Mouse (Mus musculus): ENCODE measurements around the gene Aak1. TPM values are rescaled to one million over a fixed set of nuclear protein-coding genes. Genes with fewer than 3 reads are reported as not detected.

The Aak1 gene
- polyA plus RNA-seq, 1 experiment from 2014 or later: 2.2 TPM

DNA sequence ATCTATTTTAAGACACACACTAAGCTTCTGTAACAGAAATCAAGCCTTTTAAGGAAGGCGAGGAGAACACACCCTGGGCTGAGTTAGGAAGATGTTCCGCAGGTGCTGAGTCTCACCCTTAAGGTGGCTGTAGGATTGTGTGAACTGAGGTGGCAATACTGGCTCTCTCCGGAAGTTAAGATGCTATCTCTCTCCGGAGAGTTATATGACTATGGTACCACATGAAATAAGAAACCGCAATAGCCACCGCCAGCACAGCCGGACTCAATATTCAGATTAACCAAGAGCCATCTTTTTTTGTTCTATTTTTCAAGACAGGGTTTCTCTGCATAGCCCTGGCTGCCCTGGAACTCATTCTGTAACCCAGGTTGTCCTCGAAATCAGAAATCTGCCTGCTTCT is 1.5 kb upstream of the Aak1 start:
- Histone ChIP-seq H3K9me3 (ENCODE audit: low read length) (no peaks in the 10 kb centered on the region), H3K4me3 (ENCODE audit: low read depth, low read length) (no peak overlapping the region), H3K4me1 (ENCODE audit: insufficient read depth) (peaks cover 32% of the 10 kb centered on the region), H3K27ac (ENCODE audit: low read depth) (no peak overlapping the region), H3K36me3 (replicated peaks; ENCODE audit: insufficient read depth, low read length) (no peaks in the 10 kb centered on the region), H3K27me3 (ENCODE audit: insufficient read depth, low read length) (no peaks in the 10 kb centered on the region), H3K9ac (replicated peaks) (no peak overlapping the region), H3K4me2 (ENCODE audit: low read depth, low read length) (peak overlapping the region; percentile 99; the same call in 1 of the 2 replicates)
- no peak for DNase-seq
- WGBS (ENCODE audit: insufficient replicate concordance): 84% methylated on average over 8 of the region's 8 CpGs
- TF ChIP-seq CTCF (IDR thresholded peaks at IDR 0.05; ENCODE audit: low read depth): no peak
- TF ChIP-seq EP300 (IDR thresholded peaks at IDR 0.05; ENCODE audit: low read depth): no peak
- no peak for ATAC-seq

DNA sequence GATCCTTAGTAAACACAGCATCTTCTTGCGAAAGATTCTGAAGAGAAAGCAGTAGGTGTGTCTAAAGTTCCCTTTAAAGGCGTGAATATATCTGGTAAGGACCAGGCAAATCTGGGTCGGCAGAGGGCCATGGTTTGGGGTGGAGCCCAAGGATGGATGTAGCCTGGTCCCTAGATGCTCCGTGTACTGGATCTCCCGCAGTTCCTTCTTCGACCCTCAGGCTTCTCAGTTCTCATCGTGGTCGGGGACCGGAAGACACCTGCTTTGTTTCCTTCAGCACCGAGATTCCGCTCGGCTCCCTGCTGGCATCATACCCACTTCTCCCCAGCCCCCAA is 770 bp upstream of the Aak1 start:
- H3K9ac ChIP-seq (replicated peaks): peak overlapping the region; percentile 96
- peak overlapping the region; percentile 99 for H3K4me2 ChIP-seq (ENCODE audit: low read depth, low read length)
- no peak for DNase-seq
- TF ChIP-seq EP300 (IDR thresholded peaks at IDR 0.05; ENCODE audit: low read depth) (no peak), CTCF (IDR thresholded peaks at IDR 0.05; ENCODE audit: low read depth) (no peak)
- H3K27me3 ChIP-seq (ENCODE audit: insufficient read depth, low read length): no peaks in the 10 kb centered on the region
- peak; percentile 17 for ATAC-seq
- H3K27ac ChIP-seq (ENCODE audit: low read depth): peak overlapping the region; percentile 96
- H3K4me1 ChIP-seq (ENCODE audit: insufficient read depth): peaks cover 36% of the 10 kb centered on the region
- no peaks in the 10 kb centered on the region for H3K9me3 ChIP-seq (ENCODE audit: low read length)
- WGBS (ENCODE audit: insufficient replicate concordance): 1% methylated on average over 12 of the region's 12 CpGs
- peak overlapping the region; percentile 92 for H3K4me3 ChIP-seq (ENCODE audit: low read depth, low read length)
- no peaks in the 10 kb centered on the region for H3K36me3 ChIP-seq (replicated peaks; ENCODE audit: insufficient read depth, low read length)

DNA sequence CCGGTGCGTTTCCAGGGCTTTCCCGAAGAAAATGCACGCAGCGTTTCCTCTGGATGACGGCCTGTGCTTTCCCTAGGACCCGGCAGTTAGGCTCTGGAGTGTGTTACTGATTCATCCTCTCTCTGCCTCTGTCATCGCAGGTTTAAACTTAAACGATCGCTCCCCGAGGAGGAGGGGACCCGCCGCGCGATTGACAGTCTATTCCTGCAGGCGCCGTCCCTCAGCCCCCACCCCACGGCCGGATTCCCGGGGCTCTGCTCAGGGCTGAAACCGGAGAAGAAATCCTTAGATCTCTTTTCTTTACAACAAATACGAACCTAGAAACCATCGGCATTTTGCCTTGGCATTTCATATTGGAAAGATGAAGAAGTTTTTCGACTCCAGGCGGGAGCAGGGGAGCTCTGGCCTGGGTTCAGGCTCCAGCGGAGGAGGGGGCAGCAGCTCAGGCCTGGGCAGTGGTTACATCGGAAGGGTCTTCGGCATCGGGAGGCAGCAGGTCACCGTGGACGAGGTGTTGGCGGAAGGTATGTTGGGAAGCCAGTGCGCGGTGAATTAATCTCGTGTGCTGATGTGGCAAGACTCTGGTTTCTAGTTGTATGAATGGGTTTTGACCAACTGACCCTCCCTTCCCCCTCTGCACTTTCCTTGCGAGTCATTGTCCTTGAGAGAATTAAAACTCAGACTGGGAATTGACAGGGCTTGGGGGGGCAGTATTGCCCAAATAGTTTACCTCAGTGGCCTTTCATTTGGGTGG is 552 bp downstream of the Aak1 start:
- H3K9me3 ChIP-seq (ENCODE audit: low read length): no peaks in the 10 kb centered on the region
- peaks cover 38% of the 10 kb centered on the region for H3K4me1 ChIP-seq (ENCODE audit: insufficient read depth)
- peak overlapping the region; percentile 96 for H3K27ac ChIP-seq (ENCODE audit: low read depth)
- WGBS (ENCODE audit: insufficient replicate concordance): under 1% methylated on average over 36 of the region's 36 CpGs
- H3K9ac ChIP-seq (replicated peaks): peak overlapping the region; percentile 96
- TF ChIP-seq CTCF (IDR thresholded peaks at IDR 0.05; ENCODE audit: low read depth) (no peak), EP300 (IDR thresholded peaks at IDR 0.05; ENCODE audit: low read depth) (no peak)
- DNase-seq (peak; percentile 60), ATAC-seq (peak; percentile 51)
- 0 out of 2 replicates have a peak, but pooled peaks cover 3% of the 10 kb centered on the region for H3K36me3 ChIP-seq (replicated peaks; ENCODE audit: insufficient read depth, low read length)
- peak overlapping the region; percentile 99 for H3K4me2 ChIP-seq (ENCODE audit: low read depth, low read length)
- peak overlapping the region; percentile 92 for H3K4me3 ChIP-seq (ENCODE audit: low read depth, low read length)
- H3K27me3 ChIP-seq (ENCODE audit: insufficient read depth, low read length): no peaks in the 10 kb centered on the region

DNA sequence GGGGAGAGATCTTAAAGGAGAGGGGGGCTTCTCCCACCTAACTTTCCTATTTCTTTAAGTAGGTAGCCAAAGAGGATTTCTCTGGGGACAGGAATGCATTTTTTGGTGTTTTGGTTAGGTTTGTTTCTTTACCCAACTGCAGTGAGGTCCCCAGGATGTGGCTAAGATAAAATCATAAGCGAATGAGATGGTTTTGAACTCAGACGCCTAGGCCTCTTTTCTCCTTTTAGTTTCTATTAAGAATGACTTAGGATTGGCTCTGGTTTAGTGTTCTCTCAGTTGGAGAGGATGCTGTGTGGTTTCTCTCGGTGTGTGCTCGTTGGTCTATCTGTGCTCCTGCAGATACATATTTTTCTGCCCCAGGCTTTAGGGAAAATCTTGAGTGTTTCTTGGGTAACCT is 1.3 kb downstream of the Aak1 start:
- H3K27me3 ChIP-seq (ENCODE audit: insufficient read depth, low read length): no peaks in the 10 kb centered on the region
- H3K4me2 ChIP-seq (ENCODE audit: low read depth, low read length): peak overlapping the region; percentile 99
- H3K27ac ChIP-seq (ENCODE audit: low read depth): peak overlapping the region; percentile 96; the same call in 1 of the 2 replicates
- H3K9ac ChIP-seq (replicated peaks): peak overlapping the region; percentile 96
- ATAC-seq: no peak
- H3K4me1 ChIP-seq (ENCODE audit: insufficient read depth): peaks cover 38% of the 10 kb centered on the region
- no peak for DNase-seq
- TF ChIP-seq CTCF (IDR thresholded peaks at IDR 0.05; ENCODE audit: low read depth) (no peak), EP300 (IDR thresholded peaks at IDR 0.05; ENCODE audit: low read depth) (no peak)
- no peaks in the 10 kb centered on the region for H3K9me3 ChIP-seq (ENCODE audit: low read length)
- H3K4me3 ChIP-seq (ENCODE audit: low read depth, low read length): peak overlapping the region; percentile 92
- WGBS (ENCODE audit: insufficient replicate concordance): 15% methylated on average over 4 of the region's 4 CpGs
- H3K36me3 ChIP-seq (replicated peaks; ENCODE audit: insufficient read depth, low read length): 0 out of 2 replicates have a peak, but pooled peaks cover 5% of the 10 kb centered on the region

- DNase-seq: no peak
- no peaks in the 10 kb centered on the region for H3K27me3 ChIP-seq (ENCODE audit: insufficient read depth, low read length)
- peak overlapping the region; percentile 99 for H3K4me2 ChIP-seq (ENCODE audit: low read depth, low read length)
- 0 out of 2 replicates have a peak, but pooled peaks cover 5% of the 10 kb centered on the region for H3K36me3 ChIP-seq (replicated peaks; ENCODE audit: insufficient read depth, low read length)
- no peak for TF ChIP-seq EP300 (IDR thresholded peaks at IDR 0.05; ENCODE audit: low read depth)
- peak overlapping the region; percentile 92; the same call in 1 of the 2 replicates for H3K4me3 ChIP-seq (ENCODE audit: low read depth, low read length)
- peaks cover 38% of the 10 kb centered on the region for H3K4me1 ChIP-seq (ENCODE audit: insufficient read depth)
- H3K27ac ChIP-seq (ENCODE audit: low read depth): no peak overlapping the region
- H3K9me3 ChIP-seq (ENCODE audit: low read length): no peaks in the 10 kb centered on the region
- ATAC-seq: no peak
- H3K9ac ChIP-seq (replicated peaks): 0 out of 2 replicates have a peak overlapping the region, but pooled peaks have one; percentile 1
- WGBS (ENCODE audit: insufficient replicate concordance): 14% methylated on average over 1 of the region's 1 CpGs
Observed at GRCm38 (mm10) chr6:86851561-86851960, 2.2 kb downstream of the Aak1 start.

- DNase-seq (no peak), ATAC-seq (no peak)
- Histone ChIP-seq H3K27ac (ENCODE audit: low read depth) (no peak overlapping the region), H3K4me2 (ENCODE audit: low read depth, low read length) (no peak overlapping the region), H3K4me1 (ENCODE audit: insufficient read depth) (peaks cover 37% of the 10 kb centered on the region), H3K9me3 (ENCODE audit: low read length) (no peaks in the 10 kb centered on the region), H3K27me3 (ENCODE audit: insufficient read depth, low read length) (no peaks in the 10 kb centered on the region), H3K9ac (replicated peaks) (no peak overlapping the region), H3K36me3 (replicated peaks; ENCODE audit: insufficient read depth, low read length) (peaks cover 5% of the 10 kb centered on the region; the same call in 1 of the 2 replicates), H3K4me3 (ENCODE audit: low read depth, low read length) (no peak overlapping the region)
- TF ChIP-seq EP300 (IDR thresholded peaks at IDR 0.05; ENCODE audit: low read depth) (no peak), CTCF (IDR thresholded peaks at IDR 0.05; ENCODE audit: low read depth) (no peak)
- 78% methylated on average over 3 of the region's 3 CpGs for WGBS (ENCODE audit: insufficient replicate concordance)
Observed at GRCm38 (mm10) chr6:86853928-86854327, 4.6 kb downstream of the Aak1 start.

Measured in liver, postnatal 0 days (tissue).